Mouse (Mus musculus) layer of hippocampus, postnatal 36 days (tissue): ENCODE measurements around the gene Cd63. TPM values are rescaled to one million over a fixed set of nuclear protein-coding genes. Genes with fewer than 3 reads are reported as not detected.

Source experiments
- DNase-seq, 2 experiments: peaks; one replicate each; pipeline ENCODE4 v3.0.0; 2022
- total RNA-seq, 2 experiments: library from RNA; stranded (reverse); gene quantifications; 2 replicates each; pipeline ENCODE4 v1.2.3; 2021

Gene Cd63
- 10 to 100 TPM; 77.8 to 79.7 TPM for total RNA-seq

GRCm38 (mm10) chr10:128900698-128901097, at the start of gene Cd63:
Gene Cd63, plus strand, starts transcription at chr10:128900989.
- DNase-seq, result no peak

- no peak for DNase-seq
Observed at GRCm38 (mm10) chr10:128861176-128861575, 39.6 kb upstream of the Cd63 start.

GRCm38 (mm10) chr10:128866042-128866441, 34.7 kb upstream of the Cd63 start:
- no peak for DNase-seq

GRCm38 (mm10) chr10:128866518-128866917, 34.3 kb upstream of the Cd63 start:
- no peak for DNase-seq

- DNase-seq, result no peak
Observed at GRCm38 (mm10) chr10:128870341-128870740, 30.4 kb upstream of the Cd63 start.

- no peak for DNase-seq
Observed at GRCm38 (mm10) chr10:128878291-128878690, 22.5 kb upstream of the Cd63 start.

GRCm38 (mm10) chr10:128878811-128879210, 22.0 kb upstream of the Cd63 start:
- no peak for DNase-seq

- DNase-seq, result no peak
Observed at GRCm38 (mm10) chr10:128882067-128882466, 18.7 kb upstream of the Cd63 start.

GRCm38 (mm10) chr10:128888941-128889827, 11.6 kb upstream of the Cd63 start:
- DNase-seq, result no peak

GRCm38 (mm10) chr10:128889846-128890245, 10.9 kb upstream of the Cd63 start:
- no peak for DNase-seq

GRCm38 (mm10) chr10:128890383-128891295, 10.2 kb upstream of the Cd63 start:
- no peak for DNase-seq

GRCm38 (mm10) chr10:128891296-128892094, 9.3 kb upstream of the Cd63 start, which contains the start of gene Gdf11:
Gene Gdf11, minus strand, starts transcription at chr10:128891718.
- DNase-seq, result peak; percentile 38 to 63

GRCm38 (mm10) chr10:128892246-128892645, 8.5 kb upstream of the Cd63 start:
- no peak for DNase-seq

GRCm38 (mm10) chr10:128895437-128895836, 5.4 kb upstream of the Cd63 start:
- DNase-seq, result peak in 1 of 2 experiments; percentile 74

- peak; percentile 68 to 69 for DNase-seq
Observed at GRCm38 (mm10) chr10:128895952-128896693, 4.7 kb upstream of the Cd63 start.

GRCm38 (mm10) chr10:128896807-128897206, 4.0 kb upstream of the Cd63 start:
- no peak for DNase-seq

GRCm38 (mm10) chr10:128897501-128897900, 3.3 kb upstream of the Cd63 start:
- DNase-seq, result no peak

- no peak for DNase-seq
Observed at GRCm38 (mm10) chr10:128899759-128900490, 864 bp upstream of the Cd63 start.

- no peak for DNase-seq
Observed at GRCm38 (mm10) chr10:128901409-128901808, 620 bp downstream of the Cd63 start.

GRCm38 (mm10) chr10:128902409-128902988, 1.7 kb downstream of the Cd63 start:
- DNase-seq, result no peak
